Mouse (Mus musculus): ENCODE data around the gene Gm10837.

GRCm38 (mm10) chr14:122466756-122467362 is 23.5 kb upstream of the Gm10837 start:
- TF ChIP-seq POLR2A (IDR thresholded peaks at IDR 0.05; ENCODE audit: control insufficient read depth, low read depth, low read length) (no peak), CTCF (IDR thresholded peaks at IDR 0.05; ENCODE audit: control insufficient read depth, insufficient read depth, insufficient replicate concordance, low read depth, low read length) (no peak)

All from testis, adult 2 months (tissue).